Mouse (Mus musculus): Measurements from ENCODE around the gene Tfap2e. TPM values are rescaled to one million over a fixed set of nuclear protein-coding genes. Genes with fewer than 3 reads are reported as not detected.

Tfap2e gene
- polyA plus RNA-seq, 1 experiment from 2014 or later, result not detected

Other genes with a start within 250 kb of the Tfap2e start
- gene Ago4, start 202.8 kb downstream of the Tfap2e start, polyA plus RNA-seq (2014; fragmentation: Nextera tagmentation; extraction: Ambion mirVana), result 1.1 and 1.3 TPM in 2 replicates
- gene Clspn, start 179.3 kb downstream of the Tfap2e start, polyA plus RNA-seq (2014; fragmentation: Nextera tagmentation; extraction: Ambion mirVana), result 23.1 and 36.3 TPM in 2 replicates
- gene 5730409E04Rik, start 126.4 kb downstream of the Tfap2e start, polyA plus RNA-seq (2014; fragmentation: Nextera tagmentation; extraction: Ambion mirVana), result 1.6 and 1.9 TPM in 2 replicates
- 411 and 434 TPM in 2 replicates for gene Psmb2, start 58.6 kb downstream of the Tfap2e start, polyA plus RNA-seq (2014; fragmentation: Nextera tagmentation; extraction: Ambion mirVana)
- 19.3 and 20.4 TPM in 2 replicates for gene Ncdn, start 17.2 kb upstream of the Tfap2e start, polyA plus RNA-seq (2014; fragmentation: Nextera tagmentation; extraction: Ambion mirVana)
- 20.7 and 24.2 TPM in 2 replicates for gene AU040320, start 17.3 kb upstream of the Tfap2e start, polyA plus RNA-seq (2014; fragmentation: Nextera tagmentation; extraction: Ambion mirVana)
- 16.1 and 17.9 TPM in 2 replicates for gene Zmym4, start 231.9 kb upstream of the Tfap2e start, polyA plus RNA-seq (2014; fragmentation: Nextera tagmentation; extraction: Ambion mirVana)